Mouse (Mus musculus) neural tube, embryonic 13.5 days (tissue): Measurements from ENCODE around the gene Dgkh. TPM values are rescaled to one million over a fixed set of nuclear protein-coding genes. Genes with fewer than 3 reads are reported as not detected.

ENCODE experiments used
- ATAC-seq: fragments of 200-750 bp; cut with Nextera tagmentation; 2 replicates; pipeline ENCODE4 v1.8.0; 2017; ENCODE audit warnings: low read depth, mild to moderate bottlenecking, moderate TSS enrichment, moderate library complexity
- H3K27ac ChIP-seq: fragments of 300-500 bp; sonication (generic); replicated peaks from 2 replicates; pipeline ENCODE4 v1.5.1; 2015; ENCODE audit warnings: moderate library complexity, mild to moderate bottlenecking, inconsistent platforms
- H3K27me3 ChIP-seq: fragments of 300-500 bp; sonication (generic); 2 replicates; pipeline ENCODE4 v1.6.1; 2015; ENCODE audit warnings: mild to moderate bottlenecking, inconsistent platforms
- H3K36me3 ChIP-seq: fragments of 300-500 bp; sonication (generic); 2 replicates; pipeline ENCODE4 v1.6.1; 2015; ENCODE audit warnings: mild to moderate bottlenecking, inconsistent platforms
- H3K4me1 ChIP-seq: fragments of 300-500 bp; sonication (generic); replicated peaks from 2 replicates; pipeline ENCODE4 v1.6.1; 2015; ENCODE audit warnings: inconsistent platforms
- H3K4me2 ChIP-seq: fragments of 300-500 bp; sonication (generic); 2 replicates; pipeline ENCODE4 v1.6.1; 2015; ENCODE audit warnings: inconsistent platforms, mild to moderate bottlenecking, moderate library complexity
- H3K4me3 ChIP-seq: fragments of 300-500 bp; sonication (generic); 2 replicates; pipeline ENCODE4 v1.5.1; 2015; ENCODE audit warnings: mild to moderate bottlenecking, inconsistent platforms
- H3K9ac ChIP-seq: fragments of 300-500 bp; sonication (generic); 2 replicates; pipeline ENCODE4 v1.6.1; 2015; ENCODE audit warnings: moderate library complexity, mild to moderate bottlenecking, inconsistent platforms
- H3K9me3 ChIP-seq: fragments of 300-500 bp; sonication (generic); 2 replicates; pipeline ENCODE4 v1.6.1; 2016; ENCODE audit warnings: inconsistent platforms
- WGBS: fragments of 180-500 bp; shearing (Covaris S2); methylation state at CpG from one replicate; pipeline ENCODE4 v1.1.7; 2015; 5-methylcytosine and 5-hydroxymethylcytosine counted together
- polyA plus RNA-seq: library from polyadenylated mRNA; unstranded; fragments of >200 nt; fragmentation: Nextera tagmentation; extraction: Ambion mirVana; gene quantifications from 2 replicates; pipeline ENCODE4 v1.2.1, GENCODE M21; 2015

Dgkh gene
- polyA plus RNA-seq, 1 experiment from 2014 or later: 16.3 TPM

DNA sequence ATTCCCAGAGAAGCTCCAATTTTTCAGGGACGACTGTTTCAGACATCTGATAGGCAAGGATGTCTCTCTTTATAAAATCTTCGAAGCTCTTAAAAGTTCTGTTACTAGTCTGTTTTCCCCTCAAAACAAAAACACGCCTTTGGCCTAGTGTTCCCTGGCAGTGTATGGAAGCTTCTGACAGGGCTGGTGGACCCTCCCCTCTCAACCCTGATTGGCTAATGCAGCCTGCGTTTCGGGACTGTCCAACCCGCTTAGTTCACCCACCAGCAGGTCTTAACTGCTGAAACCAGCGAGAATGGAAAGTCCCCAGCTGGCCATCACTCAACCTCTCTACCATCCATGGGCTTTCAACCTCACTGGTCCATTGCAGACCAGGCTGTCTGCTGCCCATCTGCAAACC is 91.3 kb downstream of the Dgkh start:
- WGBS: 89% methylated on average over 7 of the region's 7 CpGs
- H3K27ac ChIP-seq: no peak overlapping the region

DNA sequence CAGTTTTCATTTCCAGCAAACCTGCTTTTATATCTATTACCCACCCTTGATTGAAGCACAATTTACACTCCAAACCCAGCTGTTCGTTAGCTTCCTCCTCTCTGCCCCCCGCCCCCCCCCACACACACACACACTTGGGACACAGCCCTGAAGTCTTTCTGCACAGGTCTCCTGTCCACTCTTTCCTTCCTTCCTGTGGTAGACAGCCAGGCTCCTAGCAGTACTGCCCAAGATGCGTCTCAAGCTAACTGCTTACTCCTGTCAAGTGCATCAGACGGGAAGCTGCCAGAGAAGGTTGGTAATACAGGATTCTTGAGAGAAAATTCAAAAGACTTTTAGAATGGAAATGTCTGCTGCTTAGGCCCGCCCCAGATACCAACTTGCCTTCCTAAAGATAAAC is 92.9 kb downstream of the Dgkh start:
- 77% methylated on average over 5 of the region's 5 CpGs for WGBS
- H3K4me1 ChIP-seq: 0 out of 2 replicates have a peak, but pooled peaks cover 6% of the 10 kb centered on the region
- no peak for ATAC-seq
- no peak overlapping the region for H3K4me3 ChIP-seq
- no peaks in the 10 kb centered on the region for H3K27me3 ChIP-seq
- no peaks in the 10 kb centered on the region for H3K36me3 ChIP-seq
- no peak overlapping the region for H3K4me2 ChIP-seq
- no peaks in the 10 kb centered on the region for H3K9me3 ChIP-seq
- no peak overlapping the region for H3K27ac ChIP-seq
- no peak overlapping the region for H3K9ac ChIP-seq

More for the DNA sequence above, 91.3 kb downstream of the Dgkh start:
- Histone ChIP-seq H3K4me2 (no peak overlapping the region), H3K4me3 (no peak overlapping the region), H3K27me3 (no peaks in the 10 kb centered on the region), H3K4me1 (0 out of 2 replicates have a peak, but pooled peaks cover 6% of the 10 kb centered on the region), H3K36me3 (no peaks in the 10 kb centered on the region), H3K9me3 (no peaks in the 10 kb centered on the region), H3K9ac (no peak overlapping the region)
- no peak for ATAC-seq

DNA sequence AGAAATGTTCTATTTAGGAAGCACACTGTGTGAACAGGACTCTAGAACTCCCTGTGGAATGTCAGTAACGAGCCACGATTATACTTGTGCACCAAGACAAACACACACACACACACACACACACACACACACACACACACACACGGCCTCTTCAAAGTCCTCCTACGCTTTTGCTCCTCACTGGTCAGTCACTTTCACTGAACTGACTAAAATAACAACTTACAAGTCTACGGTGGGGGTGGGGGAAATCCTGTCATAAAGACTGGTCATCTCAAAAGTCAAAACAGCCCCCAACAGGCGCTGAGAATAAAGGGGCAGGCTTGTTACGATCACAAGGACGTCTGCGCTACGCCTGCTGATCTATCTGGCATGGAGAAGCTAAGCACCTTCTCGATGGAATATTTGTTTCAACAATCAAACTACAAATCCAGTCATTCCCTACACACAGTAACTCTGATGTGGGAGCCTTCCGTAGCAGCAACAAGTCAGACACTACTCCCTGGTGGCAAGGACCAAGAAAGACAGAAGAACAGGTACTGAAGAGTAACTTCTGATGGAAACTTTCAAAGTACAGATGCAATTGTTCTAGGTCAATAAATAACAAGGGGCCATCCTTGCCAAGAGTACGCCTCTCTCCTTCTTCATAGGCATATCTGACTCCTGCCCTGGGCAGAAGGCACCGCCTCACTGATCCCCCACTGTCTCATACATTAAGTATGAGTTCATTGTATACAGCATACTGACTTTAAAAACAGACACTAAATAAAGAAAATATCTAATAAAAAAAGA is 96.8 kb downstream of the Dgkh start:
- ATAC-seq: no peak
- Histone ChIP-seq H3K36me3 (no peaks in the 10 kb centered on the region), H3K4me2 (no peak overlapping the region), H3K9me3 (no peaks in the 10 kb centered on the region), H3K4me3 (no peak overlapping the region), H3K4me1 (0 out of 2 replicates have a peak, but pooled peaks cover 13% of the 10 kb centered on the region), H3K27me3 (no peaks in the 10 kb centered on the region), H3K9ac (no peak overlapping the region), H3K27ac (no peak overlapping the region)
- 81% methylated on average over 14 of the region's 14 CpGs for WGBS

DNA sequence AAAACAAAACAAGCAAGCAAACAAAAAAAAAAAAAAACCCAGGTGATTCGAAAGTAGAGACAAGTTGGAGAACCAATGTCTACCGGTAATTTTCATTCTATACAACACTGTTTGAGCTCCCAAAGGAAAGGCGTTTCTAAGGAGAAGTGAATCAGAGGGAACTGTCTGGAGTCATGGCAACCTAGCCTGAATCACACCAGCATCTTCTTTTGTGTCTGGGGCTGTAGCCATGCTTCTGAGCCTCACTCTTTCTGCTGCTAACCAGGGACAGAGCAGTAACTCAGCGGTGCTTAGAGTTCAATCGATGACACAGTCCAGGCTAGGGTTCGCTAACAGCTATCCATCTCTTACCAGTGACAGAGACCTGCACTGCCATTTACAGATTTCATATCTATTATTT is 99.8 kb downstream of the Dgkh start:
- H3K27ac ChIP-seq: no peak overlapping the region
- H3K36me3 ChIP-seq: no peaks in the 10 kb centered on the region
- 38% methylated on average over 6 of the region's 6 CpGs for WGBS
- no peak overlapping the region for H3K9ac ChIP-seq
- H3K4me3 ChIP-seq: no peak overlapping the region
- peaks cover 30% of the 10 kb centered on the region for H3K4me1 ChIP-seq
- no peak overlapping the region for H3K4me2 ChIP-seq
- ATAC-seq: no peak
- no peaks in the 10 kb centered on the region for H3K9me3 ChIP-seq
- H3K27me3 ChIP-seq: no peaks in the 10 kb centered on the region

DNA sequence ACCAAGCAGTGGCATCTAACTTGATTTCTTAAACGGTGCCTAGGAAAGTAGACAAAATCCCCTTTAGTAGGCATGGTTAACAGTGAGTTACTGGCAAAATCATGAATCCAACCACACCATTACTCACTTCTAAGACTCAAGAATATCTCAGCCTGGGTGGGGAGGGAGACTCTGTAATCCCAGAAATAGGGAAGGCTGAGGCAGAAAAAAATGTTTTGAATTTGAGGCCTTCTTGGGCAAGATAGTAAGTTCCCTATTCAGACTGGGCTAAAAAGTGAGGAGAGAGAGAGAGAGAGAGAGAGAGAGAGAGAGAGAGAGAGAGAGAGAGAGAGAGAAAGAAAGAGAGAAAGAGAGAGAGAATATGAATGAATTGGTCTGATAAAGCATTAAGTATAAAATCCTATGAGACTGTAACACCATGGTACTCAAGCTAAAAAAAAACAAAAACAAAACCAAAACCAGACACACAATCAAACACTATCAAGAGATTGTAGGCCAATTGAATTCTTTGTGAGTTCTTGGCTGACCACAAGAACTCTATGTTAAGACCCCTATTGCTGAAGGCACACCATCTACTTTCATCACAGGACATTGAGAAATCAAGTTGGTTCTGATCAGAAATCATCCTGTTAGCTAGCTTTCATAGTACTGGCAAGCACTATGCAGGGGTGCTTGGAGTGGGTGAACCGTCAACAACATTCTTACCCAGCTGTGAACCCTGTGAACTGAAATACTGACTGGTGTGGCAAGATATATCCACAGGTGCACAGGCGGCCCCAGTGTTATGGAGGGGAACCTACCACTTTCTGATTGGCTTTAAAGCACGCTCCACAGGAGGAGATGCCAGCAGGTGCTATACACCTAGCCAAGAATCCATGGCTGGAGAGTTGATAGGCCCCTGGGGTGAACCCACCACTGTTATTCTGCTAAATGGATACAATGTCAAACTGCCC is 101.4 kb downstream of the Dgkh start:
- Histone ChIP-seq H3K4me2 (no peak overlapping the region), H3K27ac (no peak overlapping the region), H3K4me1 (peaks cover 24% of the 10 kb centered on the region), H3K27me3 (no peaks in the 10 kb centered on the region), H3K9ac (no peak overlapping the region), H3K36me3 (0 out of 2 replicates have a peak, but pooled peaks cover 4% of the 10 kb centered on the region), H3K9me3 (no peaks in the 10 kb centered on the region), H3K4me3 (no peak overlapping the region)
- 95% methylated on average over 4 of the region's 4 CpGs for WGBS
- ATAC-seq: no peak

DNA sequence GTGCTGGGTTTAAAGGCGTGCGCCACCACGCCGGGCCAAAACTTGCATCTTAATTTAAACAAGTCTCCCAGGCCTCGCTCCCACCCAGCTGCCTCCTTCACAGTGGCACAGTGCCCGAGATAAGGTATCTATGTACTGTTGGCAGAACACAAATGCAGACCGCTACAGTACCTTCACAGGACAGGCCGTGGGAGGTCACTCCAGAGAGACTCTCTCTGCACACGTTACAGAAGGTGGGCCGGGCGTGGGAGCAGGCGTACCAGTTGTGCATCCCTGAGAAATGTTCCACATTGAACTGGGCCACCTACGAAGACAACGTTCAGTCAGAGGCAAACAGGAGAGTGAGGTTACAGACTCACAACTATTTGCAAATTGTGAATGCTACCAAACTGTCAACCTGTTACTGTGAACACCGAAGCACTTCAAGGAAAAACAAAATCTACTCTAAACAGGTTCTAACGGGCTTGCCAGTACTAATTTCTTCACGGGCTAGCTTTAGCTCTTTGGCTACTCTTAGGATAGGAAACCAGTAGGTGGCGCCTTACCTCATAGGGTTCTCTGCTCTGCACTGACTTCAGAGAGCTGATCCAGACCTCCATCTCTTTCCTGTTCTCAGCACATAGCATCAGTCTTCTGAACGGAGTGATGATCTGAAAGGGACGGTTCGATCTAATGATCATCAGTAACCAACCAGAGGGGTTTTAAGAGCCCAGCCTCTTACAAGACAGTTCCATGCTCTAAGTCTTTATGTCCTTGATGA is 104.9 kb downstream of the Dgkh start:
- Histone ChIP-seq H3K4me3 (no peak overlapping the region), H3K9me3 (no peaks in the 10 kb centered on the region), H3K9ac (no peak overlapping the region), H3K4me2 (peak overlapping the region; percentile 5; the same call in 1 of the 2 replicates), H3K36me3 (peaks cover 13% of the 10 kb centered on the region; the same call in 1 of the 2 replicates), H3K27ac (no peak overlapping the region), H3K4me1 (peaks cover 18% of the 10 kb centered on the region), H3K27me3 (no peaks in the 10 kb centered on the region)
- 89% methylated on average over 21 of the region's 21 CpGs for WGBS
- no peak for ATAC-seq

DNA sequence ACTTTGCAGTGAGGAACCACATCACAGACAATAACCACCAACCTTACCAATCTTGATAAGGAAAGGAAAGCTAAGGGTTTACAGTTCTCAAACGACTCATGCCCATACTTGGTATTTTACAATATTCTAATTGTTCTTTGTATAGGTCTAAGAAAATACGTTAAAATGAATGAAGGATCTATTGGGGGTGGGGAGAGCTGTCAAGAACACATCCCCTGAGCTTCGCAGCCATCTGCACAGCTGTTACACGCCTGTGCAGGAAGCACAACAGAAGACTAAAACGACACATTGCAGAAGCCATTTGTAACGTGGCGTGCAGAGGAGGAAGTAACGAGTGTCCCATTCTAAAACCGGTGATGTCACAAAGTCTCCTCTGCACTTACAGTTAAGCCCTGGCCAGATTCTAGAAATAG is 113.7 kb downstream of the Dgkh start:
- H3K4me2 ChIP-seq: no peak overlapping the region
- ATAC-seq: no peak
- no peaks in the 10 kb centered on the region for H3K27me3 ChIP-seq
- H3K9ac ChIP-seq: no peak overlapping the region
- 0 out of 2 replicates have a peak, but pooled peaks cover 2% of the 10 kb centered on the region for H3K4me1 ChIP-seq
- no peak overlapping the region for H3K27ac ChIP-seq
- H3K9me3 ChIP-seq: no peaks in the 10 kb centered on the region
- 69% methylated on average over 9 of the region's 9 CpGs for WGBS
- no peak overlapping the region for H3K4me3 ChIP-seq
- H3K36me3 ChIP-seq: 0 out of 2 replicates have a peak, but pooled peaks cover 26% of the 10 kb centered on the region

DNA sequence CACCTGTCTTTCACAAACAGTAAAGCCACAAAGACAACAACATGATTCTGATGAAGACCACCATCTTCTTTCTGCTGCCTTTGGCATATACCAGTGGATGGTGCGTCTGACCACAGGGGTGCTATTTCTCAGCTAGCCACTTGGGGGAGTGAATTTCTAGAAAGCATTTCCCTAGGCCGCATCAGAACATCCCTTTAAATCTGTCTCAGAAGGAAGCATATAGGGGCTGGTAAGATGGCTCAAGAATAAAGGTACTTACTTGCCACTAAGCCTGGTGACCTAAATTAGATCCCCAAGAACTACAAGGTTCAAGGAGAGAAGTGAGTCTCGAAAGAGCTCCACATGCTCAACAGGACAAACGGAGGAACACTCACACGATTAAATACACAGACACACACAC is 119.0 kb downstream of the Dgkh start:
- Histone ChIP-seq H3K4me3 (no peak overlapping the region), H3K9ac (no peak overlapping the region), H3K36me3 (0 out of 2 replicates have a peak, but pooled peaks cover 19% of the 10 kb centered on the region), H3K27me3 (no peaks in the 10 kb centered on the region), H3K4me2 (no peak overlapping the region), H3K9me3 (no peaks in the 10 kb centered on the region), H3K4me1 (0 out of 2 replicates have a peak, but pooled peaks cover 2% of the 10 kb centered on the region), H3K27ac (no peak overlapping the region)
- ATAC-seq: no peak
- WGBS: 81% methylated on average over 5 of the region's 5 CpGs

DNA sequence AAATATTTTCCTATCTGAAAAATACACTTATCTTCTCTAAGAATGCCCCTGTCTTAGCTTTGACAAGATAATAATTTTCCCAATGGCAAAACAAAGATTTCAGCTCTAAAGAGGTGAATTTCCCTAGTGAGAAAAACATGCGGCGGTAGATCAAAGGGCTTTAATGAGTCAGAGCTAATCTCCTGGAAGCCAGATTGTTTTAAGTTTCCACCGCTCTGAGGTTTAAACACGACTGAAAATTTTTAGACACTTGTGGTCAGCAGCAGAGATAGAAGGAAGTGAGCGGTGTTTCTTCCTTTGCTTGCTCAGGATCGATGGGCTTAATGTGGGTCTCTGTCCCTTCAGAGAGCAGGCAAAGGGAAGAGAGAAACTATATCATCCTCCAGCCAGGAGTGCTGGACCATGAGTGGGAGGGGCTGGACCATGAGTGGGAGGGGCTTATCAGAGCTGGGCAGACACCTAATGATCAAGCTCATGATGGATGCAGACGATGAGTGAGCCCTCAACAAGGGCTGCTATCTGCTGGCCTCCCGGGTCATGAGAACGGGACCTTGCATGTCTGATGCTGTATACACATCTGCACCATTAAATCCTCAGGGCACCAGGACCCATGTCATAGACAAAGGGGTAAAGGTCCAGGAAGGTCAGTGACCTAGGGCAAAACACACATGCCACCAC is 120.3 kb downstream of the Dgkh start:
- no peak for ATAC-seq
- Histone ChIP-seq H3K4me3 (no peak overlapping the region), H3K4me2 (no peak overlapping the region), H3K36me3 (0 out of 2 replicates have a peak, but pooled peaks cover 11% of the 10 kb centered on the region), H3K9me3 (no peaks in the 10 kb centered on the region), H3K27me3 (no peaks in the 10 kb centered on the region), H3K9ac (no peak overlapping the region), H3K27ac (no peak overlapping the region), H3K4me1 (0 out of 2 replicates have a peak, but pooled peaks cover 2% of the 10 kb centered on the region)
- 70% methylated on average over 9 of the region's 9 CpGs for WGBS

DNA sequence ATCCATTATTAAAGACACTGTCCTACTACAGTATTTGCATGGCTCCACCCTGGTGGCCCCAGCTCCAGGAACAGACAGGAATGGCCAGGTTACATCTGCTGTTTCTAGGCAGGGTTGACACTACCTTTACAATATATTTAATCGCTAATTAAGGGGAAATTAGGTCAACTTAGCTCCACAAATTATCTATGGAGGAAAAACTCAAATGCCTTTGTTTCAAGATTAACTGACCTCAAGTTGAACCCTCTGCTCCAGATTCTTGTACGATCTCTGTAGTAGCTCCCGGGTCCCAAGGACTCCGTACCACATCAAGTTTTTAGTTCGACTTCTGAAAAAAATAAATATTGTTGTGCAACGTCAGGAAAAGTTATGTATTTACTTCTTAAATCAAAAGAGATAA is 137.7 kb downstream of the Dgkh start:
- no peaks in the 10 kb centered on the region for H3K9me3 ChIP-seq
- ATAC-seq: no peak
- WGBS: 85% methylated on average over 6 of the region's 6 CpGs

DNA sequence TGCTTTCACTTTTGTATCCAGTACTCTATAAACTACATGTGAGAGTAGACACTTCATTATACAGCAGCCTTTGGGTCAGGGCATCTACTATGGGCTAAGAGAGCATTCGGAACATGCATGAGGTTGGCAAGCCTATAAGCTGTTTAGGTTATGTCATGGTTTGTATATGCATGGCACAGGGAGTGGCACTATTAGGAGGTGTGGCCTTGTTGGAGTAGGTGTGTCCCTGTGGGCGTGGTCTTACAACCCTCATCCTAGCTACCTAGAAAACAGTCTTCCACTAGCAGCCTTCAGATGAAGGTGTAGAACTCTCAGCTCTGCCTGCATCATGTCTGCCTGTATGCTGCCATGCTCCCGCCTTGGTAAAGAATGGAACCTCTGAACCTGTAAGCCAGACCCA is 139.6 kb downstream of the Dgkh start:
- H3K4me2 ChIP-seq: no peak overlapping the region
- H3K27me3 ChIP-seq: no peaks in the 10 kb centered on the region
- WGBS: 96% methylated on average over 3 of the region's 3 CpGs
- peaks cover 49% of the 10 kb centered on the region for H3K36me3 ChIP-seq
- H3K27ac ChIP-seq: no peak overlapping the region
- ATAC-seq: no peak
- H3K4me3 ChIP-seq: no peak overlapping the region
- H3K4me1 ChIP-seq: no peaks in the 10 kb centered on the region
- no peak overlapping the region for H3K9ac ChIP-seq
- no peaks in the 10 kb centered on the region for H3K9me3 ChIP-seq

More for the DNA sequence above, 137.7 kb downstream of the Dgkh start:
- Histone ChIP-seq H3K27ac (no peak overlapping the region), H3K4me3 (no peak overlapping the region), H3K36me3 (peaks cover 56% of the 10 kb centered on the region), H3K4me2 (no peak overlapping the region), H3K27me3 (no peaks in the 10 kb centered on the region), H3K9ac (no peak overlapping the region), H3K4me1 (no peaks in the 10 kb centered on the region)
